Comparison of ENCODE assay signal across 10 mouse cellular contexts in genomic region chr9:51727960-51728359, GRCm38 (mm10). TPM values are rescaled to one million over a fixed set of nuclear protein-coding genes. Genes with fewer than 3 reads are reported as not detected.
DNase-seq lines count a peak whose midpoint lies in the region; ATAC-seq lines count a peak whose summit lies in the region.
"Had no signal": no experiment of that assay in that cellular context is flagged by ENCODE, and none has a peak within 500 bp of the region (broad histone marks: within the 10 kb centered on the region; RNA-seq: fewer than 3 reads in every experiment).

No protein-coding gene starts in this region.

- ATAC-seq in erythroid progenitor cell, adult 5-6 weeks (replicated peaks; ENCODE audit: low FRiP score, poor library complexity, severe bottlenecking), result no peak

- peak; percentile 6 to 13 for DNase-seq in heart, adult 9 months (ENCODE audit: low spot score in 2 of 2)
- DNase-seq in heart, adult 8-10 months (ENCODE audit: low spot score), result no peak
- DNase-seq in NIH3T3 (ENCODE audit: low read depth), result peak; percentile 63
- peak; percentile 37 for DNase-seq in gastrocnemius, postnatal 14 days
- DNase-seq in ovary, postnatal 36 days (ENCODE audit: low spot score), result peak; percentile 54
- no peak for DNase-seq in frontal cortex, postnatal 25 days (ENCODE audit: low spot score in 2 of 2)
- DNase-seq in right cerebral cortex, postnatal 4 days, result no peak
- DNase-seq: kidney, adult 11 months had no signal

- intact Hi-C loops in gastrocnemius, postnatal 14 days (cut with DNase I; ENCODE audit: low total_unique reads), result no loop called here

RNA-seq across cellular contexts. Expression of gene Arhgap20, which starts 37.2 kb away (rescaled TPM):
- 10 to 100 TPM; 21.7 to 29.7 (median 23.7) TPM for total RNA-seq in heart, adult 8-10 months (2022)
- 10 to 100 TPM; 15.7 to 20.4 TPM for total RNA-seq in gastrocnemius, postnatal 14 days (2021)
- total RNA-seq in erythroid progenitor cell, adult 5-6 weeks (2015; ENCODE audit: low replicate concordance), result 0.36 TPM in 1 of 2 replicates, not detected in the other
- total RNA-seq in erythroid progenitor cell, adult 5-6 weeks (2017; ENCODE audit: low replicate concordance), result not detected in 2 replicates
- total RNA-seq: megakaryocyte, adult 5-6 weeks had no signal

Comparison
In these comparisons a context has a peak if more than half of its experiments do, and no peak if none do; other contexts are left out.
1. DNase-seq: peak in heart, adult 9 months (2 of 2), NIH3T3 (single experiment), gastrocnemius, postnatal 14 days (single experiment) and ovary, postnatal 36 days (single experiment); none in heart, adult 8-10 months (single experiment), frontal cortex, postnatal 25 days (0 of 2) and right cerebral cortex, postnatal 4 days (single experiment).
2. RNA of gene Arhgap20, which starts 37.2 kb away (total RNA-seq): 21.7 to 29.7 TPM in heart, adult 8-10 months and 15.7 to 20.4 TPM in gastrocnemius, postnatal 14 days; 0.36 TPM in erythroid progenitor cell, adult 5-6 weeks; every median in the first group is over 10 times any median in the second.